Mouse (Mus musculus): ENCODE data around the gene Kif1a.

GRCm38 (mm10) chr1:93018716-93019115 is 83.0 kb downstream of the Kif1a start:
- no peak for TF ChIP-seq CTCF (IDR thresholded peaks at IDR 0.05; ENCODE audit: low read depth)
- TF ChIP-seq EP300 (optimal IDR thresholded peaks at IDR 0.05): no peak

Data from stomach, postnatal 0 days (tissue).